Mouse (Mus musculus): ENCODE measurements around the gene Gm10352. TPM values are rescaled to one million over a fixed set of nuclear protein-coding genes. Genes with fewer than 3 reads are reported as not detected.
"Not testable (repeated sequence)": the region's sequence is repeated elsewhere in the genome, so short reads cannot be mapped to it uniquely, and the experiment has no call there.

Gene Gm10352
- polyA plus RNA-seq (2016; fragmentation: Nextera tagmentation; extraction: Ambion mirVana): not detected in 2 replicates

DNA sequence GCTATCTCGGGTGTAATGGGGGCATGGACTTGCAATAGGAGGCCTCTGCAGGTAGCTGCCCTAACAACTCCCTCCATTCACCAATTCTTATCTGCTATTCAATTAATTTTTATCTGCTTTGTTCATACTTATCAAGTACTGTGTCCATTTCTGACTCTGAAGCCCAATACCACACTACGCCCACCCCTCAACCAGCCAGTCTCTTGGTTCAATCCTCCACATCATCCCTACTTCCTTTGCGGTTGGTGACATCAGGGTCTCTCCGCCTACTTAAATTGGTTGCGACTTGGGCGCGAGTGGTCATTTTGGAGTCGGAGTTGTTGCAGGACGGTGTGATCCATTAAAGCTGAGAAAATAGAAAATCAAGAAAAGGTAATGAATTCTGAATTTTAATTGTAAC is at the start of gene Gm10352:
Gene Gm10352 (plus strand): TSS at position 301 of the 400 bp plus-strand sequence.
- no CpG with 5 or more reads among the region's 9 CpGs for WGBS
- H3K4me3 ChIP-seq; H3K9me3 ChIP-seq; H3K4me1 ChIP-seq (replicated peaks); DNase-seq (ENCODE audit: low spot score); H3K27me3 ChIP-seq (ENCODE audit: insufficient read depth, poor library complexity, severe bottlenecking); H3K36me3 ChIP-seq; H3K27ac ChIP-seq: not testable (repeated sequence)

DNA sequence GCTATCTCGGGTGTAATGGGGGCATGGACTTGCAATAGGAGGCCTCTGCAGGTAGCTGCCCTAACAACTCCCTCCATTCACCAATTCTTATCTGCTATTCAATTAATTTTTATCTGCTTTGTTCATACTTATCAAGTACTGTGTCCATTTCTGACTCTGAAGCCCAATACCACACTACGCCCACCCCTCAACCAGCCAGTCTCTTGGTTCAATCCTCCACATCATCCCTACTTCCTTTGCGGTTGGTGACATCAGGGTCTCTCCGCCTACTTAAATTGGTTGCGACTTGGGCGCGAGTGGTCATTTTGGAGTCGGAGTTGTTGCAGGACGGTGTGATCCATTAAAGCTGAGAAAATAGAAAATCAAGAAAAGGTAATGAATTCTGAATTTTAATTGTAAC is 31.5 kb downstream of the Gm10352 start, which contains the start of gene Gm29289:
Gene Gm29289 (plus strand): TSS at position 301 of the 400 bp plus-strand sequence.
- not testable (repeated sequence) for DNase-seq (ENCODE audit: low spot score); H3K27ac ChIP-seq; H3K27me3 ChIP-seq (ENCODE audit: insufficient read depth, poor library complexity, severe bottlenecking); H3K4me3 ChIP-seq; H3K36me3 ChIP-seq; H3K9me3 ChIP-seq; H3K4me1 ChIP-seq (replicated peaks)
- WGBS: no CpG with 5 or more reads among the region's 9 CpGs

Other genes with a start within 250 kb of the Gm10352 start
- not detected in 2 replicates for gene Sry, start 237.3 kb upstream of the Gm10352 start, polyA plus RNA-seq (2016; fragmentation: Nextera tagmentation; extraction: Ambion mirVana)
- not detected in 2 replicates for gene H2al2b, start 180.3 kb upstream of the Gm10352 start, polyA plus RNA-seq (2016; fragmentation: Nextera tagmentation; extraction: Ambion mirVana)
- gene Gm4064, start 104.8 kb upstream of the Gm10352 start, polyA plus RNA-seq (2016; fragmentation: Nextera tagmentation; extraction: Ambion mirVana): not detected in 2 replicates
- gene Rbmy, start 70.3 kb upstream of the Gm10352 start, polyA plus RNA-seq (2016; fragmentation: Nextera tagmentation; extraction: Ambion mirVana): not detected in 2 replicates
- not detected in 2 replicates for gene Gm10256, start 70.3 kb upstream of the Gm10352 start, polyA plus RNA-seq (2016; fragmentation: Nextera tagmentation; extraction: Ambion mirVana)
- gene Gm29289, start 31.6 kb downstream of the Gm10352 start, polyA plus RNA-seq (2016; fragmentation: Nextera tagmentation; extraction: Ambion mirVana): not detected in 2 replicates